Mouse (Mus musculus): ENCODE results near the gene E2f1.

Gene E2f1

DNA sequence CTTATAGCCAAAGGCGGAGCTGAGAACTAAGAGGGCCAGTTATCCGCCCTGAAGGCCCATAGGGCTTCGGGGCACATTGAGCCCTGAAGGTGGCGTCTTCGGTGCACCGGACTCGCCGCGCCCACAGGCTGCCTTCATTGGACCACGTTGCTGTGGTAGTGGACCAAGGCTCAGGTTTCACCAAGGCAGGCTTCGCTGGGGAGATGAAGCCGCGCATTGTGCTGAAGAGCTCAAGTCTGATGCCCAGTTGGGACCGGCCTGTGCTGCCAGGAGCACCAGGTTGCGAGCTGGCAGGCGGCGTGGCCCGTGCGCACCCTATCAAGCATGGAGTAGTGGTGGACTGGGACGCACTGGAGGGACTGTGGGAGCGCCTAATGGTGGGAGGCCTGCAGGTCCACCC is 17.8 kb downstream of the E2f1 start:
- DNase-seq (ENCODE audit: low spot score in 2 of 2): no peak

DNA sequence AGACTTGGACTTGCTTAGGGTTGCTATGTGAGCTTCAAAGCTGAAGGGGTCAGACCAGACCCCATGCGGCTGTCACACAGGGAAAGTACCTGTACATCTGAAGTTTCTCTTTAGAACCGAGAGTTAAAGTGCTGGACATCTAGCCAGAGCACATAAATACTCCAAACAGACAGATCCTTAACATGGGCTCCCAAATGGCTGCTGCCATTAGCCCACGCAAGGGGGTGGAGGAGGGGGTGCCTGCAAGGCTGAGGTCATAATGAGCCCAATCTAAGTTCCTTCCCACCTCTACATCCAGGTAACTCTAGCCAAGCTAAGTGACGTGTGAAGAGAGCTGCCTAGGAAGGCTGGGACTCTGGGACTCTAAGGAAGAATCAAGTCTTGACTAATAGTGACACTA is 18.2 kb downstream of the E2f1 start, which contains the start of gene Actl10:
TSS of gene Actl10 (plus strand) at position 301 of the 400 bp plus-strand sequence.
- no peak for DNase-seq (ENCODE audit: low spot score in 2 of 2)

DNA sequence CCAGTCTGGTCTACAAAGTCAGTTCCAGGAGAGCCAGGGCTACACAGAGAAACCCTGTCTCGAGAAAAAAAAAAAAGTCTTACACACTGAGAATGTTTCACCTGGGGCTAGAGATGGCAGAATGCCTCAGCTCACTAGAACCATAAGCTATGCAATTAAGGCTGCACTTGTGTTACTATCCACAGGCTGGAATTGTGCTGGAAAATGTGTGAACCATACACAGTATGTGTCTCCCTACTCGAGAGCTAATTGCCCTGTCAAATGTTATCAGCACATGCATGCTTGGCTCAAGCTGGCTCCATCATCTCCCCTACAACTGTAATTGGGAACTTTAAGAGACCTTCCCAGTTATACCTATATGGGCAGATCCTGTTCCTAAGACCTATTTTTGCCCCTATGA is 18.8 kb downstream of the E2f1 start:
- DNase-seq (ENCODE audit: low spot score in 2 of 2): no peak

DNA sequence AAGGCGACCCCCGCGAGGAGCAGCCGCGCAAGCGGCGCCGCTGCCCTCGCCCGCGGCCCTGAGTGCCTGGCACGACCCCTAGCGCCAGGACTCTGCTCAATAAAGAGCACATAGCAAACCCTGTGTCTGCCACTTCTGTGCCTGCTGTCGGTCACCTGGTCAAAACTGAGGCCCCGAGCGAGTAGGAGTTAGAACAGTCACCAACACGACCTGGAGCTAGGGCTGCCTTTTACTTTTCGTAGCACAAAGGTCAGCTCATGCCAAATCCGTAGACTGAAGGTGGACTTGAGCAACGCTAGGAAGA is 19.9 kb downstream of the E2f1 start:
- DNase-seq (ENCODE audit: low spot score in 2 of 2): no peak

DNA sequence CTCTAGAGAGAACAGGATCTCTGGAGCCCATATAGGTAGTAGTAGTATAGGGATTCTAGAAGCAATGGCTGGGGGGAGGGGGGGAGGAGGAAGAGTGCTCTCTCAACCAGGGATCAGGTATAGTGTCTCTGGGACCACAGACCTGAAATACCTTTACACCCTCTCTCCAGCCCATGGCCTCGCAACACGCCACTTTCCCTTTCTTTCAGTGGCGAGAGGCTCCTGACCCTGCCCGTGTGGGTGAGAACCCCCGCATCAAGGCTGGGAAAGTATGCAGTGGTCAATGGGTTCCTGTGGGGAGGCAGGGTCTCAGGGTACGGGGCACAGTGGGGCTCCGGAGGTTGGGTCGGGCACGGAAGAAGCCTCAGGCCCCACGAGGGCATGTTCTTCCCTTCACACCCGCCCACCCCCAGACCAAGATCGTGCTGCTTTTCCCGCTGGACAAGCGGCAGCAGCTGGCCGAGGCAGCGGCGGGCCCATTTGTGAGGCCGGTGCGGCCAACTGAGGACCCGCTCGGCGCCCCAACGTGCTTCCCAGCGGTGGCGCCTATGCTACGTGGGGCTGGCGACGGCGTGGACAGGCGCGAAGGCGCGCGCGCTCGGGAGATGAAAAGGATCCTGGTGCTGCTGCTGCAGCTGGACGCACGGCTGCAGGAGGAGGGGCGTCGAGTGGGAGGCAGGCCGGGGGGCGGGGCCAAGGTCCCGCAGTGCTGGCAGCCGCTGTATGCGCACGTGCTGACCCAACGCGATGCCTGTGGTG is 20.4 kb downstream of the E2f1 start:
- DNase-seq (ENCODE audit: low spot score in 2 of 2): peak; percentile 71 to 72

DNA sequence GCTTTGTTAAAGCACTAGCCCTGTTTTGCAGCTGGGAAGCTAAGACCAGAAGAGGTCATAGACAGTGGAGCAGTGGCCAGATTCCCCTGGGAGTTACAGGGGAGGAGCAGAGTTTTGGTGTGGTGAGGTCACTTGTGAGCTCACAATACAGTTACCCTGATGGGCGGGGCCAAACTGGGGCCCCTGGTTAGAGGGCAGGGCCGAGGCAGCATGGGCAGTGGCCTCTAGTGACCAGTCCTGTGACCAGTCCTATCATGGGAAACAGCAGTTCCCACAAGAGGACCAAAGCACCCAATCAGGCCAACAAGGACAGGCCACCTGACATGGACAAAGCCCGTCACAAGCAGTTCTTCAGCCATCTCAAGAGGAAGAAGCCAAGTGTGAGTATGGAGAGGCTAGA is 21.0 kb downstream of the E2f1 start:
- DNase-seq (ENCODE audit: low spot score in 2 of 2): no peak

DNA sequence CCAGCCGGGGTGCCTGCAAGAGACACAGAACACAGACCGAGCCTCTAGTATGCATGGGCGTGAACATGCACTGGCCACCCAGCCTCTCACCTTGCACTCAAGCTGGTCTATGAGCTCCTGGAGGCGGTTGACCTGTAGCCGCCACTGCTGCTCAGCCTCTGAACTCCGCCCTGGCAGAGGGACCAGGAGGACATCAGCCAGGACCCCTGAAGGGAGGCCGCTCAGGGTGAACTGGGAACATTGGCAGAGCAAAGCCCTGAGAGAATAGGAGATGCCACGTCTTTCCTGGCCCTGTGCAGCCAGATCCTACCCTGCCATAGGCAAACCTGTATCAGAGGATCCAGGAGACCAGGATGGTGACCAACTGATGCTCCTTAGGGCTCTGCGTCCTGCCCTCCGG is 23.0 kb downstream of the E2f1 start, which contains the start of gene 1700003F12Rik:
TSS of gene 1700003F12Rik (plus strand) at position 375 of the 400 bp plus-strand sequence.
- DNase-seq (ENCODE audit: low spot score in 2 of 2): no peak

DNA sequence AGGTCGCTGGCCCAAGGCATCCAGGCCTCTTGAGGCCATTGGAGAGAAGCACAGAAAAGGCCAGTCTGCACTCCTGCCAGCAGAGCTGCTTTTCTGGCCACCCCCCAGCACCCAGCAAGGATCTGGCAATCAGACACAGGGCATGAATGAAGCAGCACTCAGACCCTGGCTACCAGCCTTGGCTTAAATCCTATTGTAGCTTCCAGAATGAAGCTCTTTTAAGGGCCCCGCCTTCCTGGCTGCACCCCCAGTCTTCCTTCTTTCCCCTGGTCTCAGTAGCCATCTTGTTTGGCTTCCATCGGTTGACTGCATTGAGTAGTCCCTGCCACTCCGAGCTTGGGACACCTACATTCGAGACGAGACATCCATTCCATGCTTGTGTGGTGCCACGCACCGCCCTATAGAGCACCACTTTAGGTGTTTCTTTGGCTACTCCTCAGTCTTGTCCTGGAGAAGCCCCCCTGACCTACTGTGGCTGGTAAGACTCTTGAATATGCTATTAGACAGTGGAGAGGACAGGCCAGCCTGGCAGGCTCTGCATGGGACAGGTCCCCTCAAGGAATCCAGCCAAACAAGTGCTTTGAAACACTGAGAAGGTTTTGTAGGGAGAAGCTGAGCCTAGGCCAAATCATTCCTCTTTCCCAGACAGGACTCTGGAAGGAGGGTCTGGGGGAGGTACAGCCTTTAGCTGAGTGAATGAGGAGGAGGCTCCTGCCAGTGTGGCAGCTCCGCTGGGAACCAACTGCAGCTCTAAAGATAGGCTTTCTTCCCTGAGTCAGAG is 25.9 kb downstream of the E2f1 start:
- no peak for DNase-seq (ENCODE audit: low spot score in 2 of 2)

DNA sequence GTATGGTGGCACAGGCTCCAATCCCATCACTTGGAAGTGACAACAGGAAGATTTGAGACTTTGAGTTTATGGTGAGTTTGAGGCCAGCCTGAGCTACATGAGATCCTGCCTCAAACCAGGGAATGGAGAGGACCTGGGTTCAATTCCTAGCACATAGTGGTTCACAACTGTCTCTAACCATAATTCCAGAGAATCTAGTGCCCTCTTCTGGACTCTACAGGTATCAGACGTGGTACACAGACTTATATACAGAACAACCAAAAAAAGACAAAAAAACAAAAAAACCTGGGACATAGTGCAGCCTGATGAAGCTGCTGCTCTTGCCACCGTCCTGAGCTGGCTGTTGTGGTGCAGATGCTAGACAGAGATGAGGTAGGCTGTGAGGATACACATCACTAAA is 28.1 kb downstream of the E2f1 start:
- DNase-seq (ENCODE audit: low spot score in 2 of 2): no peak

DNA sequence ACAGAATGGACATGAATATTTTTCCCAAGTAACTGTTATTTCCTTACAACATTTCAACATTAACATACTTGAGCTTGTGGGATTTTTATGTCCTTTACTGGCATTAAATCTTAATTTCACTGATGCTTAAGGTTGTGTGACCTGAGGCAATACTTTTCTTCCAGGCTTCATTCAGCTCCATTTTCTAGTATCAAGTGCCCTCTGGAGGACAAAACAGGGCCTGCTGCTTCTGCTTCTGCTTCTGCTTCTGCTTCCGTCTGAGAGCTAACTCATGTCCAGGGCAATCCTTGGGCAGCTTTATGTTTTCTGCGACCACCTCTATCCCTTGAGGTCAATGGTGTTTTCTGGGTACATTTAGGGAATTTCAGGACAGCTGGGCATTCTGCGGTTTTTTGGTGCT is 30.0 kb downstream of the E2f1 start:
- no peak for DNase-seq (ENCODE audit: low spot score in 2 of 2)

DNA sequence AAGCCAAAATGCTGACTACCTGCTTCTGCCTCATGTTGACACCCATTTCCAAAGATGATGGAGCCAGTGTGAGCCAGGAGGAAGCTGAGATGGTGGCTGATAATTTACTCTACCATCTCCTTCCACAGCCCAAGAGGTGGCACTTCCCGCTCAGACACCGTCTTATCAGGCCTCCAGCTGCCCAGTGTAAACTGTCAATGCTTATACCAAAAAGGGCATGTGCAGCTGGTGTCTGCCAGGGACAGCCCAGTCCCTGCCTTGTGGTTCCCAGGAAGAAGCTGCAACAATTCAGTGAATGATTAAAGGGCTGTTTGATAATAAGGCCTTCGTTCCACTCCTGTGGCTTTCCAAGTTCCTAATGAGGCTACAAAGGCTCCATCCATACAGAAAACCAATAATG is 31.0 kb downstream of the E2f1 start:
- DNase-seq (ENCODE audit: low spot score in 2 of 2): no peak

DNA sequence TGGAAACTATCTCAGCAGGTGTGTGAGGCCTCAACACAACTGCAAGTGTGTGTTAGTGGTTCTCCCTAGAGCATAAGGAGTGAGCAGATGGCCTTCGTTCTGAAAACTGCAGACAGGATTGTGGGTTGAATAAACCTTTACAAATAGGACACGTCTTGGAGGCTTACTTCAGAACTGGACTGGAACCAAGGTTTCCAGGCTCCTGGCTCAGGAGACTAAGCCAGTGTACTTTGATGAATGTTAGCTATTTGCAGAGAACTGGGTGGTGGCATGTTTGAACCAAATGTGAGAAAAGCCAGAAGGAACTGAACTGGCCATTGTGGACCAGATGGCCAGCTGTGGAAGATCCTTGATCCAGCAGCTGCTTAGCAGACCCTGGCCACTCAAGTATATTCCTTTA is 31.4 kb downstream of the E2f1 start:
- no peak for DNase-seq (ENCODE audit: low spot score in 2 of 2)

DNA sequence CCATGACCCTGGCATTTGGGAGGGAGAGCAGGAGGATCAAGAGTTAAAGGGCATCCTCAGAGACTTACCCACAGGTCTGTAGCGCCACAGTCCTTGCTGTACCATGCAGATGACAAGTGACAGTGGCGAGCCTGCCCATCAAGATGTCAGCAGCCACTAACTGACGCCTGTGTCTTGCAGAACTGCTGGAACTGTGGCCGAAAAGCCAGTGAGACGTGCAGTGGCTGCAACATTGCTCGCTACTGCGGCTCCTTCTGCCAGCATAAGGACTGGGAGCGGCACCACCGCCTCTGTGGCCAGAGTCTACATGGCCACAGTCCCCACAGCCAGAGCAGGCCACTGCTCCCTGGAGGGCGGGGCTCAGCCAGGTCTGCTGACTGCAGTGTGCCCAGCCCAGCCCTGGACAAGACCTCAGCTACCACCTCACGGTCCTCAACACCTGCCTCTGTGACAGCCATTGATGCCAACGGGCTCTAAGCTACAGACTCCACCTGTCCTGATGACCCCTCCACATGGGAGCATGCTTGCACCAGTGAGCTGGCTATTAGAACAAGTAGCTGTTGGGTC is 34.9 kb downstream of the E2f1 start:
- no peak for DNase-seq (ENCODE audit: low spot score in 2 of 2)

DNA sequence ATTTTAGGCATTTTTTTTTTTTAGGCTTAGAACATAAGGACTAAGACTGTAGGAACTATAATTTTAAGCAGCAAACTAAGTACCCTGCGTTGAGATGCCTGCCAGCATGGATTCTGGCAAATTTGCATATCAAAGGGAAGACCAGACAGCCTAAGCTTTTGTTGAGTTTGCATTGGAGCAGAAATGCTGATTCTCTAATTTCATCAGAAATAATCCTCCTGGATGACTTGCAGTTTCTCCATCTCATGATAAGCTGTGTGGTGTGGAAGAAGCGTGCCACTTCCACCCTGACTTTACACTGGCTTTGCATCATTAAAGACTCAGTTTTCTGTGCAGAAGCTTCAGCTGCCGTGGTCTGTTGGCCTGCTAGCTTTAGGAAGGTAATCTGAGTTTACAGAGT is 36.8 kb downstream of the E2f1 start:
- no peak for DNase-seq (ENCODE audit: low spot score in 2 of 2)

DNA sequence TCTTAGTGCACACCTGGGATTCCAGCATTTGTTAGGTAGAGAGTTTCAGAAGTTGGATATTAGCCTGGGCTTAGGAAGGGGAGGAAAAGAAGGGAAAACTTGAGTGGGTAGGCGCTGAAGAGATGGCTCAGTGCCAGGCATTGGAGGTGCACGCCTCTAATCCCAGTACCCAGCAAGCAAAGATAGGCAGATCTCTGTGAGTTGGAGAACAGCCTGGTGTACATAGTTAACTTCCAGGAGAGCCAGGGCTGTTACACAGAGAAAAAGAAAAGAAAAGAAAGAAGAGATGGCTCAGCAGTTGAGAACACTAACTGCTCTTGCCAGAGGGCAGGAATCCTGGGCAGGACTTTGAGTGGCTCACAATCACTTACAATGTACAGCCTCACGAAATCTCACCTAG is 43.2 kb downstream of the E2f1 start:
- DNase-seq (ENCODE audit: low spot score in 2 of 2): no peak

DNA sequence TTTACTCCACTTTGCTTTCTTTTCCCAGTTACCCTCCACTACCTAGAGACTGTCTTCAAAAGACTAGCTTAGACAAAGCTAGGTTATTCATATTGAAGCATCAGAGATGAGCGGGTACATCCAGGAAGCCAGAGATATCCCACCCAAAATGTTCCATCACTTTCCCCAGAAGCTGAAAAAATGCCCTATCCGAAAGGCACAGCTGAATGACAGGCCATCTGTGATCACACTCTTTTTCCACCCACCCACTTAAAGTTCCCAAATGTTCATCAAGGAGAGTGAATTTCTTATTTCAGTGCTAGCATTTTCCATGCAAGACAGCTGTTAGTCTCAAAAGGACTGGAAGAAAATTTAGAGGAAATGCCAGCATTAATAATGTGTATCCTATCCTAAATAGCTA is 44.4 kb downstream of the E2f1 start:
- DNase-seq (ENCODE audit: low spot score in 2 of 2): no peak

DNA sequence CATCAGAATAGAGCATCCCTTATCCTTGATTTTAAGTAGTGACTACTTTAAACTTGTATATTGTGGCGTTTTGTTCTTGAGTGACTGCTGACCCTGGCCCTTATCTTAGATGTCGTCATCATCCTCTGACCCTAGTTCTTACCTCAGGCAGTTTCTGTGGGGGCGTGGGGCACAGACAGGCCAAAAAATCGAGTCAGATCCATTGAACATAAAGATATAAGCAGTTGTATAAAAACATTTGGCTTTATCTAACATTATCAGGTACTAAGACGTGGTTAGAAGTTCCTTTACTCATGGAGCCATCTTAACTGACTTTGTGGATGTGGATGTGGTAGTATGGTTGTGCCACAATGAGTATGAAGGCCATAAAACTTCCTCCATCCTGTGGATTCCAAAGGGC is 47.4 kb downstream of the E2f1 start:
- DNase-seq (ENCODE audit: low spot score in 2 of 2): no peak

DNA sequence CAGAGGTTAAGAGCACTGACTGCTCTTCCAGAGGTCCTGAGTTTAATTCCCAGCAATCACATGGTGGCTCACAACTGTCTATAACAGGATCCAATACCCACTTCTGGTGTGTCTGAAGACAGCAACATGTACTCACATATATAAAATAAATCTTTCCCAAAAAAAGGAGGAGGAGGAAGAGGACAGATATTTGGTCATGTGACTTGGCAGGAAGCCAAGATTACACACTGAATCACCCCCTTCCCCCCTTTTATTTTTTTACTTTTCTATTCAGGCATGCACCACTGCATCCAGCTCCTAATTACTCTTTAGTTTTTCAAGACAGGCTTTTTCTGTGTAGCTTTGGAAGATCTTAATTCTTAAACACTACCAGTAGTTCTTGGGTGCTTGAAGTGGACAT is 48.2 kb downstream of the E2f1 start:
- no peak for DNase-seq (ENCODE audit: low spot score in 2 of 2)

DNA sequence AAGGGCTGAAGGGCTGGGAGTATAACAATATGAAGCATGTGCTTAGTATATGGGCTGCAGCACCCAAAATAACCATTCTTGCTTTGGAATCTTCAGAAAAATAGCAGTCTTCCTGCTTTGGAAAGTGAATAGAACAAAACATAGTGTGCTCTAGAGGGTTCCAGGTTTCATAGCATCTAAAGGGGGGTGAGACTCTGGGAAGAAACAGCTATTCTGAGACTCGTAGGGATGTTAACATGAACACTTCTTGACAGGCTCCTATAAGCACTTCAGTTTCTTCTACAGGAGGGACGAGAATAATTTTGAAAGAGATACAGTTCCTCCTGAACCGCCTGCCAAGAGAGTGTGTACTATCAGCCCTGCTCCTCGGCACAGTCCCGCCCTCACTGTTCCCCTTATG is 52.3 kb downstream of the E2f1 start:
- DNase-seq (ENCODE audit: low spot score in 2 of 2): no peak

DNA sequence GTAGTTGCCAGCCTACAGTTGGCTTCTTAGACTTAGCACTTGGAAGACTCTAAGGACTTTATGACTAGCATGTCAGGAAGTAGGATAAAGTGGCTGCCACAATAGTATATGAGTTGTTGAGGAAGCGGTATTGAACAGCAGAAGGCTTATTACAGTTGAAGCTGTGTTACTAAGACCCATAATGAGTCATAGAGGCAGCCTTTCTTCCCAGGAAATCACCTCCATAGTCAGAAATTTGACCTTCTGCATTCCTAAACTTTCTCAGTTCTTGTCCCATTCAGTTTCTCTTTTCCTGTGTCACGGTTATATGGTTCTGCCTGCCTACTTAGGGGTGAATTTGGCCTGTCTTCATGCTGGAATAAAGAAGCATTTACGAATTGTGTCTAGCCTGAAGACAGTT is 52.7 kb downstream of the E2f1 start:
- DNase-seq (ENCODE audit: low spot score in 2 of 2): no peak

DNA sequence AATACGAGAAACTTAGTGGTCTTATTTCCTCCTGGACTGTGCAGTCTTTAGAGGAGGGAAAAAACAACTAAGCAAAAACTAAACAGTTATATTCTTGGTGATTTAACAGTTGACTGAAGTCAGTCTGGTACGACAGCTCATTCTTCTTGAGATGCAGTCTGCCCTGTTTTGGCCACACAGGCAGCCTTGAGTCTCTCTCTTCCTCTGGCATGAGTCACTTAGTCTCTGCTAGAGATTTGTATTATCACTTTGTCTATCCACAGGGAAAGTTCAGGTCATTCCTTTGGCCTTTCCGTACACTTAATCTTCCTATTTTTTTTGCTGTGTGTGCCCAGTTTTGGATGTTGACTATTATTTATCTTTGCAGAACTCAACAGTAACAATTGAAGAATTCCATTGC is 59.6 kb downstream of the E2f1 start:
- no peak for DNase-seq (ENCODE audit: low spot score in 2 of 2)

Data from urinary bladder, postnatal 4 days (tissue).